Comparison of ENCODE assay signal across 8 mouse cellular contexts in genomic region chrX:56597219-56597886, GRCm38 (mm10). TPM values are rescaled to one million over a fixed set of nuclear protein-coding genes. Genes with fewer than 3 reads are reported as not detected.
DNase-seq lines count a peak whose midpoint lies in the region; ATAC-seq and TF ChIP-seq lines count a peak whose summit lies in the region.

No protein-coding gene starts in this region.

- DNase-seq in embryo, embryonic 10 days (ENCODE audit: low spot score): peak; percentile 27
- no peak for DNase-seq in embryo, embryonic 9.5 days (ENCODE audit: extremely low spot score)
- no peak for DNase-seq in ES-E14 (ENCODE audit: low read depth, low spot score)
- peak; percentile 55 for DNase-seq in hindbrain, postnatal 0 days (ENCODE audit: low spot score)
- no peak for DNase-seq in ovary, postnatal 14 days (ENCODE audit: low spot score)

- in situ Hi-C loops in ES-E14 (cut with MboI; ENCODE audit: low sequenced_read_pairs in 2 of 2, unreplicated experiment in 2 of 2): no loop called here

- peaks cover 37% of the 10 kb centered on the region for H3K79me2 ChIP-seq in myocyte (ENCODE audit: control insufficient read depth, insufficient read depth)

- no peaks in the 10 kb centered on the region for H3K9me3 ChIP-seq in ES-E14 (ENCODE audit: control insufficient read depth, insufficient read depth, low read depth, low read length)
- H3K9me3 ChIP-seq in hindbrain, postnatal 0 days (ENCODE audit: low read length): no peaks in the 10 kb centered on the region
- H3K9me3 ChIP-seq in liver, embryonic 15.5 days (replicated peaks): no peaks in the 10 kb centered on the region

- H3K4me3 ChIP-seq in ES-E14 (ENCODE audit: insufficient read depth in 1 of 2, low read depth in 1 of 2, low read length in 2 of 2, poor library complexity in 1 of 2, severe bottlenecking in 1 of 2) (peak overlapping the region; percentile 78 to 92), myocyte (peak overlapping the region; percentile 65)
- peak overlapping the region; percentile 94 for H3K4me3 ChIP-seq in embryonic fibroblast, embryonic 13.5 days (ENCODE audit: insufficient read depth, low read length)
- H3K4me3 ChIP-seq in hindbrain, postnatal 0 days (ENCODE audit: low read length): peak overlapping the region; percentile 63
- peak overlapping the region; percentile 80 for H3K4me3 ChIP-seq in liver, embryonic 15.5 days (replicated peaks)

- peak overlapping the region; percentile 8 for H3ac ChIP-seq in myocyte (ENCODE audit: control insufficient read depth, insufficient read length)

- H3K9ac ChIP-seq in ES-E14 (ENCODE audit: insufficient read depth, low read depth, low read length, poor library complexity, severe bottlenecking): peak overlapping the region; percentile 95
- peak overlapping the region; percentile 63 for H3K9ac ChIP-seq in hindbrain, postnatal 0 days (replicated peaks; ENCODE audit: low read length)
- peak overlapping the region; percentile 80 for H3K9ac ChIP-seq in liver, embryonic 15.5 days

- no peaks in the 10 kb centered on the region for H3K36me3 ChIP-seq in ES-E14 (ENCODE audit: control insufficient read depth, insufficient read depth, low read length, poor library complexity, severe bottlenecking)
- no peaks in the 10 kb centered on the region for H3K36me3 ChIP-seq in hindbrain, postnatal 0 days (ENCODE audit: insufficient read depth, low read length)
- H3K36me3 ChIP-seq in liver, embryonic 15.5 days (replicated peaks): no peaks in the 10 kb centered on the region
- no peaks in the 10 kb centered on the region for H3K36me3 ChIP-seq in myocyte (ENCODE audit: control insufficient read depth, insufficient read depth)

- peak overlapping the region; percentile 54 for H3K4me2 ChIP-seq in hindbrain, postnatal 0 days (ENCODE audit: low read depth, low read length)
- H3K4me2 ChIP-seq in liver, embryonic 15.5 days: peak overlapping the region; percentile 64
- H3K4me2 ChIP-seq in myocyte (ENCODE audit: low read depth): peak overlapping the region; percentile 72

- no peaks in the 10 kb centered on the region for H3K27me3 ChIP-seq in hindbrain, postnatal 0 days (ENCODE audit: insufficient read depth, low read length)
- H3K27me3 ChIP-seq in liver, embryonic 15.5 days: no peaks in the 10 kb centered on the region
- no peaks in the 10 kb centered on the region for H3K27me3 ChIP-seq in myocyte (ENCODE audit: control insufficient read depth, insufficient read depth, insufficient read length)

- no peak overlapping the region; the same call in 1 of the 2 replicates for H3K27ac ChIP-seq in ES-E14 (ENCODE audit: insufficient read depth, low read depth, low read length, poor library complexity, severe bottlenecking)
- H3K27ac ChIP-seq in embryonic fibroblast, embryonic 13.5 days (ENCODE audit: insufficient read depth, low read length): no peak overlapping the region
- H3K27ac ChIP-seq in hindbrain, postnatal 0 days: peak overlapping the region; percentile 84
- peak overlapping the region; percentile 81 for H3K27ac ChIP-seq in liver, embryonic 15.5 days (replicated peaks)

- no peak for TF ChIP-seq POLR2A in embryonic fibroblast, embryonic 13.5 days (IDR thresholded peaks at IDR 0.05; ENCODE audit: low read depth, low read length)
- no peak for TF ChIP-seq POLR2A in myocyte (IDR thresholded peaks at IDR 0.05; ENCODE audit: insufficient read length, low read depth)

- H3K4me1 ChIP-seq in ES-E14 (ENCODE audit: control insufficient read depth in 2 of 2, insufficient read depth in 2 of 2, low read length in 2 of 2, poor library complexity in 1 of 2): no peaks in the 10 kb centered on the region
- H3K4me1 ChIP-seq in embryonic fibroblast, embryonic 13.5 days (ENCODE audit: control insufficient read depth, insufficient read depth, low read length): no peaks in the 10 kb centered on the region; the same call in 1 of the 2 replicates
- no peaks in the 10 kb centered on the region for H3K4me1 ChIP-seq in hindbrain, postnatal 0 days (ENCODE audit: insufficient read depth, low read length)
- H3K4me1 ChIP-seq in liver, embryonic 15.5 days (replicated peaks): peaks cover 17% of the 10 kb centered on the region

- peak; percentile 18; the same call in 1 of the 2 replicates for TF ChIP-seq CTCF in embryonic fibroblast, embryonic 13.5 days (IDR thresholded peaks at IDR 0.05; ENCODE audit: borderline replicate concordance, insufficient read depth, low read length)
- peak; percentile 53 for TF ChIP-seq CTCF in hindbrain, postnatal 0 days (IDR thresholded peaks at IDR 0.05; ENCODE audit: low read depth)

- ATAC-seq in hindbrain, postnatal 0 days: peak; percentile 68
- peak; percentile 37 for ATAC-seq in liver, embryonic 15.5 days (ENCODE audit: insufficient read depth)

- WGBS in hindbrain, postnatal 0 days: 33% methylated on average over 25 of the region's 25 CpGs
- 15% methylated on average over 25 of the region's 25 CpGs for WGBS in liver, embryonic 15.5 days (ENCODE audit: insufficient replicate concordance)

TF ChIP-seq in ES-E14, 5 proteins besides CTCF, POLR2A, EP300 and RAD21:
- no peak for TF ChIP-seq ZC3H11A (IDR thresholded peaks at IDR 0.05; ENCODE audit: borderline replicate concordance, low read depth, low read length)
TF ChIP-seq in ES-E14: peak in this region for 0.

TF ChIP-seq in myocyte, 11 proteins besides CTCF, POLR2A, EP300 and RAD21:
- TF ChIP-seq MYOD1 (IDR thresholded peaks at IDR 0.05; ENCODE audit: control insufficient read depth in 1 of 3, insufficient read length in 2 of 3, low read depth in 2 of 3) (no peak), TCF3 (IDR thresholded peaks at IDR 0.05; ENCODE audit: insufficient read length, low read depth) (no peak), CEBPB (IDR thresholded peaks at IDR 0.05; ENCODE audit: insufficient read depth, poor library complexity, severe bottlenecking) (no peak), E2F4 (IDR thresholded peaks at IDR 0.05; ENCODE audit: insufficient read depth) (no peak), SRF (IDR thresholded peaks at IDR 0.05; ENCODE audit: control insufficient read depth, insufficient read length, low read depth) (no peak), TCF12 (IDR thresholded peaks at IDR 0.05; ENCODE audit: insufficient read depth, poor library complexity, severe bottlenecking) (no peak), REST (IDR thresholded peaks at IDR 0.05; ENCODE audit: insufficient read depth, insufficient read length) (no peak), MAX (IDR thresholded peaks at IDR 0.05; ENCODE audit: low read depth) (no peak), POLR2AphosphoS2 (IDR thresholded peaks at IDR 0.05; ENCODE audit: insufficient read length, low read depth) (no peak), MYOG (IDR thresholded peaks at IDR 0.05; ENCODE audit: control insufficient read depth in 1 of 3, insufficient read depth in 1 of 3, insufficient read length in 2 of 3, low read depth in 2 of 3) (no peak), USF1 (IDR thresholded peaks at IDR 0.05; ENCODE audit: low read depth) (no peak)

RNA-seq across cellular contexts. Expression of gene Mmgt1, which starts 0.5 kb away (rescaled TPM):
- total RNA-seq in ES-E14 (2012; rRNA removed): 23.0 and 28.1 TPM in 2 replicates
- 37.8 and 52.5 TPM in 2 replicates for polyA plus RNA-seq in embryonic fibroblast, embryonic 13.5 days (2011; ENCODE audit: insufficient read length, low read depth, missing spikeins)
- 61.9 and 67.7 TPM in 2 replicates for total RNA-seq in hindbrain, postnatal 0 days (2014; rRNA removed)
- 38.6 and 39.5 TPM in 2 replicates for polyA plus RNA-seq in hindbrain, postnatal 0 days (2015; fragmentation: Nextera tagmentation; extraction: Ambion mirVana)
- 7.9 and 8.1 TPM in 2 replicates for polyA plus RNA-seq in liver, embryonic 15.5 days (2015; fragmentation: Nextera tagmentation; extraction: Ambion mirVana)
- 6.6 TPM for polyA plus RNA-seq in myocyte (2012; fragmentation: generic; extraction: Trizol)

RNA-seq across cellular contexts. Expression of gene Slc9a6, which starts 12.2 kb away (rescaled TPM):
- 16.5 and 16.7 TPM in 2 replicates for total RNA-seq in ES-E14 (2012; rRNA removed)
- polyA plus RNA-seq in embryonic fibroblast, embryonic 13.5 days (2011; ENCODE audit: insufficient read length, low read depth, missing spikeins): 19.0 and 24.2 TPM in 2 replicates
- total RNA-seq in hindbrain, postnatal 0 days (2014; rRNA removed): 78.7 and 84.0 TPM in 2 replicates
- polyA plus RNA-seq in hindbrain, postnatal 0 days (2015; fragmentation: Nextera tagmentation; extraction: Ambion mirVana): 53.3 and 59.2 TPM in 2 replicates
- 2.7 and 3.6 TPM in 2 replicates for polyA plus RNA-seq in liver, embryonic 15.5 days (2015; fragmentation: Nextera tagmentation; extraction: Ambion mirVana)
- polyA plus RNA-seq in myocyte (2012; fragmentation: generic; extraction: Trizol): 10.8 TPM

RNA-seq across cellular contexts. Expression of gene Gm648, which starts 47.9 kb away (rescaled TPM):
- total RNA-seq in ES-E14 (2012; rRNA removed): 0.54 TPM in 1 of 2 replicates, not detected in the other
- not detected in 2 replicates for polyA plus RNA-seq in embryonic fibroblast, embryonic 13.5 days (2011; ENCODE audit: insufficient read length, low read depth, missing spikeins)
- not detected in 2 replicates for total RNA-seq in hindbrain, postnatal 0 days (2014; rRNA removed)
- not detected in 2 replicates for polyA plus RNA-seq in hindbrain, postnatal 0 days (2015; fragmentation: Nextera tagmentation; extraction: Ambion mirVana)
- polyA plus RNA-seq in liver, embryonic 15.5 days (2015; fragmentation: Nextera tagmentation; extraction: Ambion mirVana): not detected in 2 replicates
- 0.05 TPM for polyA plus RNA-seq in myocyte (2012; fragmentation: generic; extraction: Trizol)

Comparison
In these comparisons a context has a peak if more than half of its experiments do, and no peak if none do; other contexts are left out.
1. DNase-seq: peak in embryo, embryonic 10 days (single experiment) and hindbrain, postnatal 0 days (single experiment); none in embryo, embryonic 9.5 days (single experiment), ES-E14 (single experiment) and ovary, postnatal 14 days (single experiment).
2. H3K27ac ChIP-seq: peak in hindbrain, postnatal 0 days (single experiment) and liver, embryonic 15.5 days (single experiment); none in ES-E14 (single experiment) and embryonic fibroblast, embryonic 13.5 days (single experiment).
3. Peak in every context shown above with its lines, with median percentiles within 50 percentile points of each other: H3K4me3 ChIP-seq, H3K9ac ChIP-seq and H3K4me2 ChIP-seq.